Mouse (Mus musculus): Measurements from ENCODE around the gene Aadacl4. TPM values are rescaled to one million over a fixed set of nuclear protein-coding genes. Genes with fewer than 3 reads are reported as not detected.

Gene Aadacl4
- polyA plus RNA-seq (2012; rRNA removed) = not detected in 2 replicates

GRCm38 (mm10) chr4:144613407-144613806 lies at the start of gene Aadacl4:
Gene Aadacl4, plus strand, starts transcription at chr4:144613707.

GRCm38 (mm10) chr4:144565034-144565433 lies 48.5 kb upstream of the Aadacl4 start, which contains the start of gene Gm13124:
Gene Gm13124, minus strand, starts transcription at chr4:144565134.

Other genes with a start within 250 kb of the Aadacl4 start
- not detected in 2 replicates for gene Pramef20, start 235.8 kb upstream of the Aadacl4 start, polyA plus RNA-seq (2012; rRNA removed)
- gene Pramef12, start 205.2 kb upstream of the Aadacl4 start, polyA plus RNA-seq (2012; rRNA removed) = not detected in 2 replicates
- not detected in 2 replicates for gene 1700012P22Rik, start 174.9 kb upstream of the Aadacl4 start, polyA plus RNA-seq (2012; rRNA removed)
- gene Gm9944, start 160.4 kb upstream of the Aadacl4 start, polyA plus RNA-seq (2012; rRNA removed) = not detected in 2 replicates
- gene Aadacl3, start 150.0 kb upstream of the Aadacl4 start, polyA plus RNA-seq (2012; rRNA removed) = not detected in 2 replicates
- not detected in 2 replicates for gene 9430007A20Rik, start 93.9 kb upstream of the Aadacl4 start, polyA plus RNA-seq (2012; rRNA removed)
- not detected in 2 replicates for gene Gm13124, start 48.6 kb upstream of the Aadacl4 start, polyA plus RNA-seq (2012; rRNA removed)
- not detected in 2 replicates for gene Gm436, start 72.7 kb downstream of the Aadacl4 start, polyA plus RNA-seq (2012; rRNA removed)
- gene Gm13178, start 107.7 kb downstream of the Aadacl4 start, polyA plus RNA-seq (2012; rRNA removed) = not detected in 2 replicates
- gene Gm438, start 172.9 kb downstream of the Aadacl4 start, polyA plus RNA-seq (2012; rRNA removed) = not detected in 2 replicates

Data from colon, adult 2 months (tissue).